Mouse (Mus musculus): ENCODE measurements around the gene Myo19. TPM values are rescaled to one million over a fixed set of nuclear protein-coding genes. Genes with fewer than 3 reads are reported as not detected.
A peak's percentile ranks its signal among the peaks of the same experiment; 100 is the strongest.
"Not testable (repeated sequence)": the region's sequence is repeated elsewhere in the genome, so short reads cannot be mapped to it uniquely, and the experiment has no call there.

Gene Myo19
- polyA plus RNA-seq, 1 experiment from 2014 or later, result 1.8 TPM

GRCm38 (mm10) chr11:84873042-84873833 is 6.7 kb upstream of the Myo19 start:
- Histone ChIP-seq H3K27me3 (ENCODE audit: insufficient read depth, low read length) (no peaks in the 10 kb centered on the region), H3K4me3 (ENCODE audit: low read depth, low read length) (peak overlapping the region; percentile 37; the same call in 1 of the 2 replicates), H3K36me3 (replicated peaks; ENCODE audit: insufficient read depth, low read length) (peaks cover 8% of the 10 kb centered on the region), H3K9me3 (ENCODE audit: low read length) (no peaks in the 10 kb centered on the region), H3K4me2 (ENCODE audit: low read depth, low read length) (peak overlapping the region; percentile 80), H3K9ac (replicated peaks) (no peak overlapping the region), H3K4me1 (ENCODE audit: insufficient read depth) (peaks cover 4% of the 10 kb centered on the region; the same call in 1 of the 2 replicates), H3K27ac (ENCODE audit: low read depth) (peak overlapping the region; percentile 86)
- 56% methylated on average over 1 of the region's 1 CpGs for WGBS (ENCODE audit: insufficient replicate concordance)
- TF ChIP-seq EP300 (IDR thresholded peaks at IDR 0.05; ENCODE audit: low read depth) (peak; percentile 96), CTCF (IDR thresholded peaks at IDR 0.05; ENCODE audit: low read depth) (peak; percentile 42)
- no peak for DNase-seq
- ATAC-seq, result peak; percentile 3; the same call in 1 of the 2 replicates

- H3K4me3 ChIP-seq (ENCODE audit: low read depth, low read length); H3K36me3 ChIP-seq (replicated peaks; ENCODE audit: insufficient read depth, low read length); DNase-seq; H3K4me2 ChIP-seq (ENCODE audit: low read depth, low read length); H3K9ac ChIP-seq (replicated peaks); H3K27ac ChIP-seq (ENCODE audit: low read depth); ATAC-seq; H3K9me3 ChIP-seq (ENCODE audit: low read length); H3K27me3 ChIP-seq (ENCODE audit: insufficient read depth, low read length): not testable (repeated sequence)
- H3K4me1 ChIP-seq (ENCODE audit: insufficient read depth), result peaks cover 16% of the 10 kb centered on the region
- WGBS (ENCODE audit: insufficient replicate concordance), result no CpG with 5 or more reads among the region's 1 CpGs
These were observed 3.9 kb upstream of the Myo19 start for GRCm38 (mm10) chr11:84876020-84876419.

- 12% methylated on average over 7 of the region's 7 CpGs for WGBS (ENCODE audit: insufficient replicate concordance)
These were observed 759 bp upstream of the Myo19 start for GRCm38 (mm10) chr11:84879007-84879771.

GRCm38 (mm10) chr11:84880465-84880961 is 565 bp downstream of the Myo19 start:
- Histone ChIP-seq H3K4me3 (ENCODE audit: low read depth, low read length) (peak overlapping the region; percentile 95), H3K9ac (replicated peaks) (peak overlapping the region; percentile 94), H3K4me1 (ENCODE audit: insufficient read depth) (peaks cover 16% of the 10 kb centered on the region), H3K27ac (ENCODE audit: low read depth) (peak overlapping the region; percentile 93), H3K36me3 (replicated peaks; ENCODE audit: insufficient read depth, low read length) (peaks cover 11% of the 10 kb centered on the region), H3K9me3 (ENCODE audit: low read length) (no peaks in the 10 kb centered on the region), H3K27me3 (ENCODE audit: insufficient read depth, low read length) (no peaks in the 10 kb centered on the region), H3K4me2 (ENCODE audit: low read depth, low read length) (peak overlapping the region; percentile 100)
- TF ChIP-seq CTCF (IDR thresholded peaks at IDR 0.05; ENCODE audit: low read depth), result peak; percentile 56
- no peak for TF ChIP-seq EP300 (IDR thresholded peaks at IDR 0.05; ENCODE audit: low read depth)
- under 1% methylated on average over 24 of the region's 24 CpGs for WGBS (ENCODE audit: insufficient replicate concordance)
- peak; percentile 68 for DNase-seq
- peak; percentile 57 for ATAC-seq

More at GRCm38 (mm10) chr11:84879007-84879771, 759 bp upstream of the Myo19 start:
- TF ChIP-seq CTCF (IDR thresholded peaks at IDR 0.05; ENCODE audit: low read depth) (no peak), EP300 (IDR thresholded peaks at IDR 0.05; ENCODE audit: low read depth) (no peak)
- no peaks in the 10 kb centered on the region for H3K9me3 ChIP-seq (ENCODE audit: low read length)
- peak overlapping the region; percentile 100 for H3K4me2 ChIP-seq (ENCODE audit: low read depth, low read length)
- peak overlapping the region; percentile 94 for H3K9ac ChIP-seq (replicated peaks)
- no peak for DNase-seq
- no peaks in the 10 kb centered on the region for H3K27me3 ChIP-seq (ENCODE audit: insufficient read depth, low read length)
- ATAC-seq, result no peak
- H3K36me3 ChIP-seq (replicated peaks; ENCODE audit: insufficient read depth, low read length), result peaks cover 7% of the 10 kb centered on the region
- peak overlapping the region; percentile 95 for H3K4me3 ChIP-seq (ENCODE audit: low read depth, low read length)
- H3K4me1 ChIP-seq (ENCODE audit: insufficient read depth), result peaks cover 16% of the 10 kb centered on the region
- peak overlapping the region; percentile 93 for H3K27ac ChIP-seq (ENCODE audit: low read depth)

GRCm38 (mm10) chr11:84880971-84881370 is 1.0 kb downstream of the Myo19 start:
- H3K9me3 ChIP-seq (ENCODE audit: low read length), result no peaks in the 10 kb centered on the region
- peak overlapping the region; percentile 100 for H3K4me2 ChIP-seq (ENCODE audit: low read depth, low read length)
- no peak for ATAC-seq
- TF ChIP-seq EP300 (IDR thresholded peaks at IDR 0.05; ENCODE audit: low read depth) (no peak), CTCF (IDR thresholded peaks at IDR 0.05; ENCODE audit: low read depth) (no peak)
- H3K27me3 ChIP-seq (ENCODE audit: insufficient read depth, low read length), result no peaks in the 10 kb centered on the region
- 57% methylated on average over 9 of the region's 9 CpGs for WGBS (ENCODE audit: insufficient replicate concordance)
- peak overlapping the region; percentile 95 for H3K4me3 ChIP-seq (ENCODE audit: low read depth, low read length)
- peaks cover 12% of the 10 kb centered on the region for H3K36me3 ChIP-seq (replicated peaks; ENCODE audit: insufficient read depth, low read length)
- DNase-seq, result no peak
- H3K27ac ChIP-seq (ENCODE audit: low read depth), result 0 out of 2 replicates have a peak overlapping the region, but pooled peaks have one; percentile 93
- H3K9ac ChIP-seq (replicated peaks), result peak overlapping the region; percentile 94
- peaks cover 16% of the 10 kb centered on the region for H3K4me1 ChIP-seq (ENCODE audit: insufficient read depth)

DNA sequence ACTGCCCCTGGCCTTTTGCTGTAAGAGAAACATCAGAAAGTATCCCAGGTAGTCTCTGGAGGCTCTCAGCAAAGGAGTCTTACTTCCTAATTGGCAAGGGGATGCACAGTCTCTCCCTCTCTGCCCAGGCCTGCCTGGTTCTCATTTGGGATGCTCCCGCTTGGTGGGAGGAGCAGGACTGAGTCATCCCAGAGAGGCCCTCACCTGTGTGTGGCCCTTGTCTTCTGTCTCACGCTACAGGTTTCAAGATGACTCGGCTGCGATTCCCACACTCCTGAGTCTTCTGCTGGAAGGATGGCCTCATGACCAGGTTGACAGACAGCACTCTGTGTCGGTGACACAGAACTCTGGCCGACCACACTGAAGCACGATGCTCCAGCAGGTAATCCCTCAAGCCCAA is 2.4 kb downstream of the Myo19 start:
- DNase-seq, result no peak
- Histone ChIP-seq H3K27ac (ENCODE audit: low read depth) (no peak overlapping the region), H3K9ac (replicated peaks) (no peak overlapping the region), H3K27me3 (ENCODE audit: insufficient read depth, low read length) (no peaks in the 10 kb centered on the region), H3K4me1 (ENCODE audit: insufficient read depth) (peaks cover 16% of the 10 kb centered on the region), H3K4me2 (ENCODE audit: low read depth, low read length) (no peak overlapping the region), H3K36me3 (replicated peaks; ENCODE audit: insufficient read depth, low read length) (peaks cover 20% of the 10 kb centered on the region), H3K4me3 (ENCODE audit: low read depth, low read length) (no peak overlapping the region), H3K9me3 (ENCODE audit: low read length) (no peaks in the 10 kb centered on the region)
- ATAC-seq, result no peak
- no peak for TF ChIP-seq CTCF (IDR thresholded peaks at IDR 0.05; ENCODE audit: low read depth)
- TF ChIP-seq EP300 (IDR thresholded peaks at IDR 0.05; ENCODE audit: low read depth), result no peak
- 86% methylated on average over 7 of the region's 7 CpGs for WGBS (ENCODE audit: insufficient replicate concordance)
